Mouse (Mus musculus): ENCODE data around the gene Gm5485.

Gene Gm5485

GRCm38 (mm10) chr16:48368096-48368495, 44.1 kb downstream of the Gm5485 start:
- no peak for DNase-seq

- no peak for DNase-seq
These were observed 45.4 kb downstream of the Gm5485 start for GRCm38 (mm10) chr16:48366801-48367200.

- peak; percentile 30 for DNase-seq
These were observed 51.3 kb downstream of the Gm5485 start for GRCm38 (mm10) chr16:48360887-48361286.

- DNase-seq = no peak
These were observed 55.8 kb downstream of the Gm5485 start for GRCm38 (mm10) chr16:48356417-48356816.

GRCm38 (mm10) chr16:48355716-48356115, 56.5 kb downstream of the Gm5485 start:
- DNase-seq = no peak
